In genomic region chr9:79720143-79720542, GRCm38 (mm10) we compare ENCODE assay signal across 11 mouse cellular contexts. TPM values are rescaled to one million over a fixed set of nuclear protein-coding genes. Genes with fewer than 3 reads are reported as not detected.
DNase-seq lines count a peak whose midpoint lies in the region; ATAC-seq lines count a peak whose summit lies in the region.
"Had no signal": no experiment of that assay in that cellular context is flagged by ENCODE, and none has a peak within 500 bp of the region (broad histone marks: within the 10 kb centered on the region; RNA-seq: fewer than 3 reads in every experiment).

No protein-coding gene starts in this region.

- H3K4me3 ChIP-seq in limb, embryonic 12.5 days (replicated peaks) = peak overlapping the region; percentile 64
- H3K4me3 ChIP-seq in liver, embryonic 12.5 days = no peak overlapping the region

- peak overlapping the region; percentile 83 for H3K4me2 ChIP-seq in limb, embryonic 12.5 days
- no peak overlapping the region for H3K4me2 ChIP-seq in liver, embryonic 12.5 days

- no peak for ATAC-seq in limb, embryonic 12.5 days (ENCODE audit: insufficient number of reproducible peaks, insufficient read depth, low FRiP score, low TSS enrichment, low read depth)
- ATAC-seq in liver, embryonic 12.5 days = no peak

- 0 out of 2 replicates have a peak, but pooled peaks cover 4% of the 10 kb centered on the region for H3K9me3 ChIP-seq in limb, embryonic 12.5 days
- H3K9me3 ChIP-seq in liver, embryonic 12.5 days (replicated peaks) = no peaks in the 10 kb centered on the region
- H3K9me3 ChIP-seq: liver, embryonic 15.5 days had no signal

- DNase-seq in heart, adult 11 months = peak; percentile 87
- DNase-seq in heart, postnatal 10 days = no peak
- peak; percentile 17 for DNase-seq in retina, embryonic 14.5 days (ENCODE audit: low spot score)
- DNase-seq in retina, postnatal 1 day = no peak
- no peak for DNase-seq in left cerebral cortex, adult 9 months (ENCODE audit: low spot score in 2 of 2)
- DNase-seq in spleen, postnatal 10 days (ENCODE audit: low spot score in 2 of 2) = no peak
- DNase-seq: thymus, adult 2 months had no signal

- H3K27ac ChIP-seq in limb, embryonic 12.5 days = peak overlapping the region; percentile 90
- H3K27ac ChIP-seq in liver, embryonic 12.5 days = no peak overlapping the region
- H3K27ac ChIP-seq: liver, embryonic 15.5 days had no signal

- intact Hi-C loops in heart, postnatal 10 days (cut with DNase I) = loop anchor here (1.0 to 5.0 kb wide), 3 partner anchors 307 to 1073 kb away; no protein-coding TSS in a partner anchor

- peaks cover 34% of the 10 kb centered on the region for H3K4me1 ChIP-seq in limb, embryonic 12.5 days (replicated peaks)
- H3K4me1 ChIP-seq in liver, embryonic 12.5 days = no peaks in the 10 kb centered on the region

- H3K36me3 ChIP-seq in limb, embryonic 12.5 days = no peaks in the 10 kb centered on the region
- H3K36me3 ChIP-seq in liver, embryonic 12.5 days = no peaks in the 10 kb centered on the region
- H3K36me3 ChIP-seq: liver, embryonic 15.5 days had no signal

- peaks cover 33% of the 10 kb centered on the region for H3K27me3 ChIP-seq in limb, embryonic 12.5 days
- peaks cover 60% of the 10 kb centered on the region for H3K27me3 ChIP-seq in liver, embryonic 12.5 days (replicated peaks)

- WGBS in limb, embryonic 12.5 days = 31% methylated on average over 9 of the region's 9 CpGs
- WGBS in liver, embryonic 12.5 days (ENCODE audit: insufficient replicate concordance) = 22% methylated on average over 9 of the region's 9 CpGs

- peak overlapping the region; percentile 79; the same call in 1 of the 2 replicates for H3K9ac ChIP-seq in limb, embryonic 12.5 days (replicated peaks)
- H3K9ac ChIP-seq in liver, embryonic 12.5 days = no peak overlapping the region
- H3K9ac ChIP-seq: liver, embryonic 15.5 days had no signal

RNA-seq across cellular contexts. Expression of gene Col12a1, which starts 1.5 kb away (rescaled TPM):
- 1 to 10 TPM; 7.1 to 8.3 TPM for total RNA-seq in heart, postnatal 10 days (2021)
- 32.9 and 33.6 TPM in 2 replicates for polyA plus RNA-seq in limb, embryonic 12.5 days (2016; fragmentation: Nextera tagmentation; extraction: Ambion mirVana)
- polyA plus RNA-seq in liver, embryonic 12.5 days (2016; fragmentation: Nextera tagmentation; extraction: Ambion mirVana) = 1.4 and 1.7 TPM in 2 replicates
- total RNA-seq: monocyte, adult 5-6 weeks had no signal

RNA-seq across cellular contexts. Expression of gene Cox7a2, which starts 39.5 kb away (rescaled TPM):
- total RNA-seq in heart, postnatal 10 days (2021) = 1,000 to 10,000 TPM in 1 of 2 experiments, 100 to 1,000 TPM in 1; 975 to 1,016 TPM
- 626 and 661 TPM in 2 replicates for polyA plus RNA-seq in limb, embryonic 12.5 days (2016; fragmentation: Nextera tagmentation; extraction: Ambion mirVana)
- 538 and 572 TPM in 2 replicates for polyA plus RNA-seq in liver, embryonic 12.5 days (2016; fragmentation: Nextera tagmentation; extraction: Ambion mirVana)

Comparison
In these comparisons a context has a peak if more than half of its experiments do, and no peak if none do; other contexts are left out.
1. DNase-seq: peak in heart, adult 11 months (single experiment) and retina, embryonic 14.5 days (single experiment); none in heart, postnatal 10 days (0 of 2), retina, postnatal 1 day (single experiment), left cerebral cortex, adult 9 months (0 of 2) and spleen, postnatal 10 days (0 of 2).
2. RNA of gene Col12a1, which starts 1.5 kb away (polyA plus RNA-seq): 32.9 to 33.6 TPM in limb, embryonic 12.5 days; 1.4 to 1.7 TPM in liver, embryonic 12.5 days; every median in the first group is over 10 times any median in the second.